Comparison of ENCODE assay signal across 8 mouse cellular contexts in genomic region chr5:142448076-142448475, GRCm38 (mm10). TPM values are rescaled to one million over a fixed set of nuclear protein-coding genes. Genes with fewer than 3 reads are reported as not detected.
DNase-seq lines count a peak whose midpoint lies in the region; ATAC-seq lines count a peak whose summit lies in the region.

No protein-coding gene starts in this region.

- peaks cover 30% of the 10 kb centered on the region for H3K4me1 ChIP-seq in intestine, embryonic 15.5 days (replicated peaks)

- H3K9ac ChIP-seq in intestine, embryonic 15.5 days = no peak overlapping the region

- WGBS in intestine, embryonic 15.5 days = 4% methylated on average over 9 of the region's 9 CpGs

- H3K36me3 ChIP-seq in intestine, embryonic 15.5 days = peaks cover 20% of the 10 kb centered on the region

- H3K9me3 ChIP-seq in intestine, embryonic 15.5 days = no peaks in the 10 kb centered on the region

- DNase-seq in adrenal gland, adult 18-20 months (ENCODE audit: low spot score in 2 of 2) = peak; percentile 88 to 89
- DNase-seq in embryo, embryonic 11 days = peak; percentile 94
- peak; percentile 85 to 86 for DNase-seq in gastrocnemius, postnatal 36 days
- DNase-seq in left cerebral cortex, postnatal 14 days (ENCODE audit: low spot score in 2 of 2) = peak; percentile 93 to 95
- DNase-seq in mesoderm, embryonic 11.5 days (ENCODE audit: low read depth, low spot score) = peak; percentile 95
- peak; percentile 79 to 81 for DNase-seq in right cerebral cortex, postnatal 36 days (ENCODE audit: low spot score in 2 of 2)
- DNase-seq in urinary bladder, postnatal 4 days (ENCODE audit: low spot score in 2 of 2) = peak; percentile 81 to 90

- no peak overlapping the region for H3K27ac ChIP-seq in intestine, embryonic 15.5 days

- H3K4me3 ChIP-seq in intestine, embryonic 15.5 days (replicated peaks) = no peak overlapping the region

- intact Hi-C loops in gastrocnemius, postnatal 36 days (cut with DNase I) = loop anchor here (1.0 to 5.0 kb wide), 4 partner anchors 47 to 466 kb away; partner anchors contain the start of gene Foxk1
- intact Hi-C loops in left cerebral cortex, postnatal 14 days (cut with DNase I) = loop anchor here (5.0 kb wide), 2 partner anchors 81 to 1601 kb away; no protein-coding TSS in a partner anchor

- no peaks in the 10 kb centered on the region for H3K27me3 ChIP-seq in intestine, embryonic 15.5 days (replicated peaks)

- peak; percentile 29 for ATAC-seq in intestine, embryonic 15.5 days

- H3K4me2 ChIP-seq in intestine, embryonic 15.5 days (replicated peaks) = no peak overlapping the region

RNA-seq across cellular contexts. Expression of gene Ap5z1, which starts 15.7 kb away (rescaled TPM):
- total RNA-seq in adrenal gland, adult 18-20 months (2021) = 10 to 100 TPM; 15.4 to 18.1 TPM
- 1 to 10 TPM; 3.4 to 4.2 TPM for total RNA-seq in gastrocnemius, postnatal 36 days (2021)
- polyA plus RNA-seq in intestine, embryonic 15.5 days (2015; fragmentation: Nextera tagmentation; extraction: Ambion mirVana) = 12.0 and 13.6 TPM in 2 replicates
- total RNA-seq in left cerebral cortex, postnatal 14 days (2021) = 10 to 100 TPM; 18.6 to 21.0 TPM

RNA-seq across cellular contexts. Expression of gene Foxk1, which starts 46.8 kb away (rescaled TPM):
- total RNA-seq in adrenal gland, adult 18-20 months (2021) = 10 to 100 TPM; 17.9 to 22.1 TPM
- 10 to 100 TPM; 12.5 to 14.5 TPM for total RNA-seq in gastrocnemius, postnatal 36 days (2021)
- polyA plus RNA-seq in intestine, embryonic 15.5 days (2015; fragmentation: Nextera tagmentation; extraction: Ambion mirVana) = 4.3 and 5.3 TPM in 2 replicates
- total RNA-seq in left cerebral cortex, postnatal 14 days (2021) = 10 to 100 TPM; 40.6 to 43.4 TPM
